36 mouse cellular contexts compared by ENCODE assay signal in the genomic region with DNA sequence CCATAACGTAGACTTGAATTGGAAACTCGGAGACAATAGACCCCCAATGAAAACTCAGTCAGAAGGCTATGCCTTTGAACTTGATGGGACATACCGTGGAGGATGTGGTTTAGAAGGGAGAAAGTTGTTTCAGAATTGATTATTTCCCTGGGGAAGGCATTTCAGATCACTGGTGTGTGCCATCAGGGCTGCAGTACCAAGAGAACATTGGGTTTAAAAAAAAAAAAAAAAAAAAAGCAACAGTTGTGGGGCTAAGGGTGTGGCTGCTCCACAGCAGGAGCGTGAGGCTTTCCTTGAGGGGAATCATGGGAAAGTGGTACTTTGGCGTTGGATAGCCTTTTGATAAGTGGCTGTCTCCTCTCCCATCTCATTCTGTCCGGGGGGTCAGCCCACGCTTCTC. TPM values are rescaled to one million over a fixed set of nuclear protein-coding genes. Genes with fewer than 3 reads are reported as not detected.
"Had no signal": no experiment of that assay in that cellular context is flagged by ENCODE, and none has a peak within 500 bp of the region (broad histone marks: within the 10 kb centered on the region; RNA-seq: fewer than 3 reads in every experiment).

No protein-coding gene starts in this region.

- H3K9me3 ChIP-seq: heart, embryonic 10.5 days; heart, embryonic 12.5 days; hindbrain, embryonic 10.5 days; hindbrain, embryonic 12.5 days; intestine, embryonic 15.5 days; limb, embryonic 13.5 days; limb, embryonic 15.5 days; liver, embryonic 12.5 days had no signal

- H3K27ac ChIP-seq: gastrocnemius, adult 2 months; heart, adult 2 months; heart, embryonic 10.5 days; hindbrain, embryonic 10.5 days; hindbrain, embryonic 12.5 days; hindbrain, embryonic 14.5 days; intestine, embryonic 15.5 days; limb, embryonic 13.5 days; limb, embryonic 15.5 days; liver, embryonic 12.5 days; liver, embryonic 14.5 days had no signal

- H3K4me2 ChIP-seq: heart, embryonic 12.5 days; hindbrain, embryonic 12.5 days; hindbrain, embryonic 14.5 days; intestine, embryonic 15.5 days; limb, embryonic 13.5 days; limb, embryonic 15.5 days; liver, embryonic 12.5 days had no signal

- ATAC-seq: hindbrain, embryonic 16.5 days; inflammation-experienced regulatory T-cells, adult 6 months; intestine, embryonic 15.5 days; intestine, postnatal 0 days; liver, embryonic 12.5 days had no signal

- H3K4me3 ChIP-seq: gastrocnemius, adult 2 months; heart, adult 2 months; heart, embryonic 10.5 days; heart, embryonic 12.5 days; hindbrain, embryonic 10.5 days; hindbrain, embryonic 12.5 days; intestine, embryonic 15.5 days; limb, embryonic 13.5 days; limb, embryonic 15.5 days; liver, embryonic 12.5 days had no signal

- H3K4me1 ChIP-seq: hindbrain, embryonic 12.5 days; intestine, embryonic 15.5 days had no signal

- H3K27me3 ChIP-seq: heart, embryonic 12.5 days; hindbrain, embryonic 12.5 days; intestine, embryonic 15.5 days; limb, embryonic 13.5 days; limb, embryonic 15.5 days; liver, embryonic 12.5 days had no signal

- H3K9ac ChIP-seq: heart, embryonic 12.5 days; hindbrain, embryonic 12.5 days; hindbrain, embryonic 14.5 days; intestine, embryonic 15.5 days; limb, embryonic 13.5 days; limb, embryonic 15.5 days; liver, embryonic 12.5 days; liver, embryonic 14.5 days had no signal

- DNase-seq: gastrocnemius, adult 2 months; gastrocnemius, postnatal 10 days; gastrocnemius, postnatal 25 days; heart, adult 2 months; heart, postnatal 10 days; heart, postnatal 4 days; kidney, adult 18-20 months; kidney, adult 8-10 months; kidney, postnatal 14 days; kidney, postnatal 36 days; layer of hippocampus, adult 9-11 months; layer of hippocampus, postnatal 36 days; left cerebral cortex, postnatal 4 days had no signal

- H3K36me3 ChIP-seq: heart, embryonic 10.5 days; heart, embryonic 12.5 days; hindbrain, embryonic 10.5 days; hindbrain, embryonic 12.5 days; intestine, embryonic 15.5 days; limb, embryonic 13.5 days; limb, embryonic 15.5 days; liver, embryonic 12.5 days had no signal

RNA-seq across cellular contexts. Expression of gene Pdcd1lg2, which starts 12.1 kb away (rescaled TPM):
- total RNA-seq: gastrocnemius, adult 2 months; gastrocnemius, postnatal 10 days; gastrocnemius, postnatal 25 days; gastrocnemius, postnatal 4 days; granulocyte monocyte progenitor cell, adult 5-6 weeks; heart, adult 2 months; heart, postnatal 10 days; heart, postnatal 25 days; heart, postnatal 4 days; layer of hippocampus, adult 18-20 months; layer of hippocampus, postnatal 14 days; layer of hippocampus, postnatal 36 days; left cerebral cortex, postnatal 10 days had no signal
- polyA plus RNA-seq: heart, embryonic 10.5 days; heart, embryonic 12.5 days; heart, embryonic 14.5 days; hindbrain, embryonic 10.5 days; hindbrain, embryonic 12.5 days; intestine, embryonic 15.5 days; intestine, postnatal 0 days; kidney, embryonic 14.5 days; kidney, embryonic 16.5 days; limb, embryonic 11.5 days; limb, embryonic 13.5 days; limb, embryonic 15.5 days had no signal

RNA-seq across cellular contexts. Expression of gene Cd274, which starts 55.5 kb away (rescaled TPM):
- polyA plus RNA-seq: limb, embryonic 11.5 days had no signal
